Mouse (Mus musculus): Measurements from ENCODE around the gene Manbal. TPM values are rescaled to one million over a fixed set of nuclear protein-coding genes. Genes with fewer than 3 reads are reported as not detected.

The Manbal gene
- polyA plus RNA-seq, 1 experiment from 2014 or later, result 78.4 TPM

GRCm38 (mm10) chr2:157393549-157393948 is 26.2 kb downstream of the Manbal start:
- Histone ChIP-seq H3K27me3 (ENCODE audit: insufficient read depth, low read length) (no peaks in the 10 kb centered on the region), H3K9me3 (replicated peaks; ENCODE audit: low read length) (no peaks in the 10 kb centered on the region), H3K4me2 (ENCODE audit: low read length) (no peak overlapping the region), H3K27ac (no peak overlapping the region), H3K36me3 (ENCODE audit: insufficient read depth, low read length) (peaks cover 22% of the 10 kb centered on the region), H3K4me1 (replicated peaks; ENCODE audit: insufficient read depth, low read length) (no peaks in the 10 kb centered on the region), H3K9ac (ENCODE audit: low read depth, low read length) (no peak overlapping the region), H3K4me3 (replicated peaks; ENCODE audit: low read depth, low read length) (no peak overlapping the region)
- 98% methylated on average over 4 of the region's 4 CpGs for WGBS
- no peak for TF ChIP-seq CTCF (IDR thresholded peaks at IDR 0.05; ENCODE audit: low read depth)
- no peak for ATAC-seq (replicated peaks; ENCODE audit: low FRiP score, low read depth)
- DNase-seq (ENCODE audit: low spot score), result no peak

GRCm38 (mm10) chr2:157394868-157395267 is 27.5 kb downstream of the Manbal start:
- no peaks in the 10 kb centered on the region for H3K9me3 ChIP-seq (replicated peaks; ENCODE audit: low read length)
- DNase-seq (ENCODE audit: low spot score) (no peak), ATAC-seq (replicated peaks; ENCODE audit: low FRiP score, low read depth) (no peak)
- no peak for TF ChIP-seq CTCF (IDR thresholded peaks at IDR 0.05; ENCODE audit: low read depth)
- no peak overlapping the region for H3K4me3 ChIP-seq (replicated peaks; ENCODE audit: low read depth, low read length)
- 75% methylated on average over 6 of the region's 6 CpGs for WGBS
- H3K27ac ChIP-seq, result no peak overlapping the region
- no peaks in the 10 kb centered on the region for H3K27me3 ChIP-seq (ENCODE audit: insufficient read depth, low read length)
- H3K36me3 ChIP-seq (ENCODE audit: insufficient read depth, low read length), result peaks cover 22% of the 10 kb centered on the region
- H3K4me2 ChIP-seq (ENCODE audit: low read length), result no peak overlapping the region
- no peaks in the 10 kb centered on the region for H3K4me1 ChIP-seq (replicated peaks; ENCODE audit: insufficient read depth, low read length)
- H3K9ac ChIP-seq (ENCODE audit: low read depth, low read length), result no peak overlapping the region

- H3K4me2 ChIP-seq (ENCODE audit: low read length), result no peak overlapping the region
- H3K27me3 ChIP-seq (ENCODE audit: insufficient read depth, low read length), result no peaks in the 10 kb centered on the region
- WGBS, result 74% methylated on average over 5 of the region's 5 CpGs
- no peaks in the 10 kb centered on the region for H3K9me3 ChIP-seq (replicated peaks; ENCODE audit: low read length)
- H3K4me3 ChIP-seq (replicated peaks; ENCODE audit: low read depth, low read length), result no peak overlapping the region
- no peak overlapping the region for H3K27ac ChIP-seq
- H3K9ac ChIP-seq (ENCODE audit: low read depth, low read length), result no peak overlapping the region
- ATAC-seq (replicated peaks; ENCODE audit: low FRiP score, low read depth) (no peak), DNase-seq (ENCODE audit: low spot score) (no peak)
- no peak for TF ChIP-seq CTCF (IDR thresholded peaks at IDR 0.05; ENCODE audit: low read depth)
- peaks cover 20% of the 10 kb centered on the region for H3K36me3 ChIP-seq (ENCODE audit: insufficient read depth, low read length)
- no peaks in the 10 kb centered on the region for H3K4me1 ChIP-seq (replicated peaks; ENCODE audit: insufficient read depth, low read length)
These were observed 28.0 kb downstream of the Manbal start for GRCm38 (mm10) chr2:157395371-157395770.

- TF ChIP-seq CTCF (IDR thresholded peaks at IDR 0.05; ENCODE audit: low read depth), result no peak
- Histone ChIP-seq H3K9ac (ENCODE audit: low read depth, low read length) (no peak overlapping the region), H3K9me3 (replicated peaks; ENCODE audit: low read length) (no peaks in the 10 kb centered on the region), H3K27ac (no peak overlapping the region), H3K36me3 (ENCODE audit: insufficient read depth, low read length) (peaks cover 17% of the 10 kb centered on the region), H3K27me3 (ENCODE audit: insufficient read depth, low read length) (no peaks in the 10 kb centered on the region), H3K4me2 (ENCODE audit: low read length) (no peak overlapping the region), H3K4me1 (replicated peaks; ENCODE audit: insufficient read depth, low read length) (no peaks in the 10 kb centered on the region), H3K4me3 (replicated peaks; ENCODE audit: low read depth, low read length) (no peak overlapping the region)
- DNase-seq (ENCODE audit: low spot score) (no peak), ATAC-seq (replicated peaks; ENCODE audit: low FRiP score, low read depth) (no peak)
- 61% methylated on average over 13 of the region's 13 CpGs for WGBS
These were observed 28.6 kb downstream of the Manbal start for GRCm38 (mm10) chr2:157395960-157396359.

GRCm38 (mm10) chr2:157397376-157397775 is 30.0 kb downstream of the Manbal start:
- Histone ChIP-seq H3K36me3 (ENCODE audit: insufficient read depth, low read length) (peaks cover 17% of the 10 kb centered on the region), H3K9me3 (replicated peaks; ENCODE audit: low read length) (no peaks in the 10 kb centered on the region), H3K27me3 (ENCODE audit: insufficient read depth, low read length) (no peaks in the 10 kb centered on the region), H3K27ac (no peak overlapping the region), H3K4me1 (replicated peaks; ENCODE audit: insufficient read depth, low read length) (no peaks in the 10 kb centered on the region), H3K4me3 (replicated peaks; ENCODE audit: low read depth, low read length) (no peak overlapping the region), H3K4me2 (ENCODE audit: low read length) (no peak overlapping the region), H3K9ac (ENCODE audit: low read depth, low read length) (no peak overlapping the region)
- no peak for DNase-seq (ENCODE audit: low spot score)
- WGBS, result 85% methylated on average over 4 of the region's 4 CpGs
- TF ChIP-seq CTCF (IDR thresholded peaks at IDR 0.05; ENCODE audit: low read depth), result no peak
- no peak for ATAC-seq (replicated peaks; ENCODE audit: low FRiP score, low read depth)

GRCm38 (mm10) chr2:157398539-157398938 is 31.1 kb downstream of the Manbal start:
- Histone ChIP-seq H3K4me1 (replicated peaks; ENCODE audit: insufficient read depth, low read length) (no peaks in the 10 kb centered on the region), H3K36me3 (ENCODE audit: insufficient read depth, low read length) (peaks cover 17% of the 10 kb centered on the region), H3K9ac (ENCODE audit: low read depth, low read length) (no peak overlapping the region), H3K4me3 (replicated peaks; ENCODE audit: low read depth, low read length) (no peak overlapping the region), H3K27me3 (ENCODE audit: insufficient read depth, low read length) (no peaks in the 10 kb centered on the region), H3K4me2 (ENCODE audit: low read length) (no peak overlapping the region), H3K27ac (no peak overlapping the region), H3K9me3 (replicated peaks; ENCODE audit: low read length) (no peaks in the 10 kb centered on the region)
- 98% methylated on average over 4 of the region's 4 CpGs for WGBS
- peak; percentile 30; the same call in 1 of the 2 replicates for TF ChIP-seq CTCF (IDR thresholded peaks at IDR 0.05; ENCODE audit: low read depth)
- ATAC-seq (replicated peaks; ENCODE audit: low FRiP score, low read depth) (no peak), DNase-seq (ENCODE audit: low spot score) (no peak)

GRCm38 (mm10) chr2:157399797-157400196 is 32.4 kb downstream of the Manbal start:
- H3K4me1 ChIP-seq (replicated peaks; ENCODE audit: insufficient read depth, low read length), result no peaks in the 10 kb centered on the region
- 88% methylated on average over 10 of the region's 10 CpGs for WGBS
- ATAC-seq (replicated peaks; ENCODE audit: low FRiP score, low read depth) (no peak), DNase-seq (ENCODE audit: low spot score) (no peak)
- H3K27me3 ChIP-seq (ENCODE audit: insufficient read depth, low read length), result no peaks in the 10 kb centered on the region
- H3K36me3 ChIP-seq (ENCODE audit: insufficient read depth, low read length), result peaks cover 17% of the 10 kb centered on the region
- TF ChIP-seq CTCF (IDR thresholded peaks at IDR 0.05; ENCODE audit: low read depth), result no peak
- H3K4me3 ChIP-seq (replicated peaks; ENCODE audit: low read depth, low read length), result no peak overlapping the region
- H3K27ac ChIP-seq, result no peak overlapping the region
- no peak overlapping the region for H3K9ac ChIP-seq (ENCODE audit: low read depth, low read length)
- H3K9me3 ChIP-seq (replicated peaks; ENCODE audit: low read length), result no peaks in the 10 kb centered on the region
- H3K4me2 ChIP-seq (ENCODE audit: low read length), result no peak overlapping the region

Measured in kidney, postnatal 0 days (tissue).